Mouse (Mus musculus) megakaryocyte, embryonic 14.5 days (primary cell): ENCODE measurements around the gene Tmem254a.
"Not testable (repeated sequence)": the region's sequence is repeated elsewhere in the genome, so short reads cannot be mapped to it uniquely, and the experiment has no call there.

Source experiments
- FLI1 ChIP-seq: IDR thresholded peaks from 2 replicates; pipeline ENCODE4 v1.6.1; 2012; ENCODE audit warnings: low read length, inconsistent platforms, mixed read lengths
- GATA1 ChIP-seq: IDR thresholded peaks from 3 replicates; pipeline ENCODE4 v1.6.1; 2012; ENCODE audit warnings: mixed read lengths, low read length, inconsistent platforms, borderline replicate concordance

- TF ChIP-seq GATA1, FLI1: not testable (repeated sequence)
Observed at GRCm38 (mm10) chr14:25908976-25909375, 18.5 kb downstream of the Tmem254a start.
